Mouse (Mus musculus) limb, embryonic 14.5 days (tissue): ENCODE measurements around the gene Zfp451. TPM values are rescaled to one million over a fixed set of nuclear protein-coding genes. Genes with fewer than 3 reads are reported as not detected.
A peak's percentile ranks its signal among the peaks of the same experiment; 100 is the strongest.
"Not testable (repeated sequence)": the region's sequence is repeated elsewhere in the genome, so short reads cannot be mapped to it uniquely, and the experiment has no call there.

Experiments used
- ATAC-seq: fragments of 200-750 bp; cut with Nextera tagmentation; 2 replicates; pipeline ENCODE4 v1.8.0; 2017; ENCODE audit warnings: low read depth, moderate number of reproducible peaks, moderate TSS enrichment; ENCODE audit not compliant: low FRiP score
- DNase-seq: peaks from one replicate; pipeline ENCODE4 v3.0.0-alpha.2; 2015; ENCODE audit warnings: low spot score
- H3K27ac ChIP-seq: fragments of 300-500 bp; sonication (generic); replicated peaks from 2 replicates; pipeline ENCODE4 v1.5.1; 2014; ENCODE audit warnings: low read depth, mild to moderate bottlenecking, low read length, moderate library complexity, mixed read lengths
- H3K27me3 ChIP-seq: fragments of 300-500 bp; sonication (generic); 2 replicates; pipeline ENCODE4 v1.6.1; 2014; ENCODE audit warnings: low read length, mixed read lengths; ENCODE audit not compliant: control insufficient read depth, insufficient read depth
- H3K36me3 ChIP-seq: fragments of 300-500 bp; sonication (generic); 2 replicates; pipeline ENCODE4 v1.6.1; 2014; ENCODE audit warnings: mild to moderate bottlenecking, low read length, moderate library complexity, mixed read lengths; ENCODE audit not compliant: control insufficient read depth, insufficient read depth
- H3K4me1 ChIP-seq: fragments of 300-500 bp; sonication (generic); 2 replicates; pipeline ENCODE4 v1.6.1; 2014; ENCODE audit warnings: antibody characterized with exemption, low read length, mixed read lengths; ENCODE audit not compliant: control insufficient read depth, insufficient read depth
- H3K4me2 ChIP-seq: fragments of 300-500 bp; sonication (generic); replicated peaks from 2 replicates; pipeline ENCODE4 v1.6.1; 2014; ENCODE audit warnings: low read depth, mild to moderate bottlenecking, low read length, moderate library complexity; ENCODE audit not compliant: severe bottlenecking
- H3K4me3 ChIP-seq: fragments of 300-500 bp; sonication (generic); replicated peaks from 2 replicates; pipeline ENCODE4 v1.5.1; 2014; ENCODE audit warnings: low read length
- H3K9ac ChIP-seq: fragments of 300-500 bp; sonication (generic); 2 replicates; pipeline ENCODE4 v1.6.1; 2014; ENCODE audit warnings: mild to moderate bottlenecking, low read depth, low read length, moderate library complexity; ENCODE audit not compliant: severe bottlenecking
- H3K9me3 ChIP-seq: fragments of 300-500 bp; sonication (generic); 2 replicates; pipeline ENCODE4 v1.6.1; 2016; ENCODE audit warnings: low read length; ENCODE audit not compliant: control insufficient read depth
- POLR2A ChIP-seq: fragments of 200-500 bp; IDR thresholded peaks from 2 replicates; pipeline ENCODE4 v1.8.0; 2012; ENCODE audit warnings: inconsistent platforms, mild to moderate bottlenecking, moderate library complexity, borderline replicate concordance; ENCODE audit not compliant: insufficient read depth, insufficient read length; ENCODE audit errors: extremely low read depth
- WGBS: fragments of 180-500 bp; shearing (Covaris S2); extraction: QIAGEN DNeasy Blood & Tissue Kit; methylation state at CpG from one replicate; pipeline ENCODE4 v1.1.7; 2014; 5-methylcytosine and 5-hydroxymethylcytosine counted together
- polyA plus RNA-seq, 2 experiments: library from polyadenylated mRNA; depleted of rRNA in 1 of 2; stranded (reverse) in 1 of 2; unstranded in 1 of 2; fragments of >200 nt; fragmentation: Nextera tagmentation in 1 of 2; extraction: Ambion mirVana in 1 of 2; gene quantifications; 2 replicates each; pipeline versions ENCODE4 v1.2.1 to v1.2.3; 2012 to 2014

Zfp451 gene
- polyA plus RNA-seq, 2 experiments, result 32.3 to 33.4 TPM

GRCm38 (mm10) chr1:33754089-33754488, 60.3 kb downstream of the Zfp451 start:
- WGBS, result 68% methylated on average over 17 of the region's 17 CpGs
- Histone ChIP-seq H3K4me2 (no peak overlapping the region), H3K27me3 (no peaks in the 10 kb centered on the region), H3K9me3 (no peaks in the 10 kb centered on the region), H3K27ac (no peak overlapping the region), H3K4me1 (peaks cover 12% of the 10 kb centered on the region; the same call in 1 of the 2 replicates), H3K9ac (no peak overlapping the region), H3K36me3 (no peaks in the 10 kb centered on the region), H3K4me3 (no peak overlapping the region)
- ATAC-seq (no peak), DNase-seq (no peak)
- TF ChIP-seq POLR2A, result no peak

- Histone ChIP-seq H3K9ac (no peak overlapping the region), H3K36me3 (peaks cover 15% of the 10 kb centered on the region), H3K4me2 (no peak overlapping the region), H3K27ac (no peak overlapping the region), H3K4me1 (0 out of 2 replicates have a peak, but pooled peaks cover 5% of the 10 kb centered on the region), H3K4me3 (no peak overlapping the region), H3K9me3 (no peaks in the 10 kb centered on the region), H3K27me3 (no peaks in the 10 kb centered on the region)
- no peak for TF ChIP-seq POLR2A
- peak; percentile 28; the same call in 1 of the 2 replicates for ATAC-seq
- DNase-seq, result no peak
- WGBS, result 81% methylated on average over 10 of the region's 10 CpGs
Observed at GRCm38 (mm10) chr1:33751283-33751682, 63.1 kb downstream of the Zfp451 start.

- not testable (repeated sequence) for H3K4me3 ChIP-seq, H3K27ac ChIP-seq, H3K4me1 ChIP-seq
Observed at GRCm38 (mm10) chr1:33749709-33750108, 64.7 kb downstream of the Zfp451 start.

GRCm38 (mm10) chr1:33749109-33749508, 65.3 kb downstream of the Zfp451 start:
- H3K27me3 ChIP-seq, result no peaks in the 10 kb centered on the region
- H3K4me3 ChIP-seq, result no peak overlapping the region
- 95% methylated on average over 11 of the region's 11 CpGs for whole genome bisulfite sequencing
- peaks cover 32% of the 10 kb centered on the region for H3K36me3 ChIP-seq
- DNase-seq, result no peak
- H3K9me3 ChIP-seq, result no peaks in the 10 kb centered on the region
- H3K4me2 ChIP-seq, result no peak overlapping the region
- ATAC-seq, result no peak
- no peaks in the 10 kb centered on the region for H3K4me1 ChIP-seq
- no peak for TF ChIP-seq POLR2A
- H3K9ac ChIP-seq, result no peak overlapping the region
- H3K27ac ChIP-seq, result no peak overlapping the region

More at GRCm38 (mm10) chr1:33749709-33750108, 64.7 kb downstream of the Zfp451 start:
- ATAC-seq, H3K27me3 ChIP-seq, DNase-seq, H3K4me2 ChIP-seq, H3K9ac ChIP-seq, H3K9me3 ChIP-seq: not testable (repeated sequence)
- 80% methylated on average over 4 of the region's 4 CpGs for WGBS
- H3K36me3 ChIP-seq, result peaks cover 28% of the 10 kb centered on the region

GRCm38 (mm10) chr1:33745901-33746300, 68.5 kb downstream of the Zfp451 start:
- TF ChIP-seq POLR2A, result no peak
- no peak overlapping the region for H3K27ac ChIP-seq
- WGBS, result 92% methylated on average over 4 of the region's 4 CpGs

GRCm38 (mm10) chr1:33744815-33745214, 69.6 kb downstream of the Zfp451 start:
- not testable (repeated sequence) for H3K4me3 ChIP-seq, H3K4me2 ChIP-seq, H3K27ac ChIP-seq, H3K9me3 ChIP-seq, H3K4me1 ChIP-seq, H3K27me3 ChIP-seq, DNase-seq, H3K9ac ChIP-seq, ATAC-seq
- H3K36me3 ChIP-seq, result peaks cover 61% of the 10 kb centered on the region
- WGBS, result 91% methylated on average over 9 of the region's 9 CpGs

More at GRCm38 (mm10) chr1:33745901-33746300, 68.5 kb downstream of the Zfp451 start:
- Histone ChIP-seq H3K4me3 (no peak overlapping the region), H3K9me3 (no peaks in the 10 kb centered on the region), H3K27me3 (no peaks in the 10 kb centered on the region), H3K4me1 (no peaks in the 10 kb centered on the region), H3K4me2 (no peak overlapping the region), H3K36me3 (peaks cover 52% of the 10 kb centered on the region), H3K9ac (no peak overlapping the region)
- ATAC-seq (no peak), DNase-seq (no peak)
